In genomic region chr17:26767100-26767753, GRCm38 (mm10) we compare ENCODE assay signal across 19 mouse cellular contexts. TPM values are rescaled to one million over a fixed set of nuclear protein-coding genes. Genes with fewer than 3 reads are reported as not detected.
A peak's percentile ranks its signal among the peaks of the same experiment; 100 is the strongest.
DNase-seq lines count a peak whose midpoint lies in the region; ATAC-seq and TF ChIP-seq lines count a peak whose summit lies in the region.
"Had no signal": no experiment of that assay in that cellular context is flagged by ENCODE, and none has a peak within 500 bp of the region (broad histone marks: within the 10 kb centered on the region; RNA-seq: fewer than 3 reads in every experiment).

No protein-coding gene starts in this region.

- peaks cover 0 to 38% of the 10 kb centered on the region in 2 experiments; a peak in 2 of 4 replicates for H3K36me3 ChIP-seq in MEL (ENCODE audit: control insufficient read depth in 1 of 2, insufficient read depth in 2 of 2, low read length in 2 of 2)
- no peaks in the 10 kb centered on the region for H3K36me3 ChIP-seq in liver, embryonic 14.5 days (replicated peaks; ENCODE audit: control insufficient read depth, insufficient read depth, low read depth)
- H3K36me3 ChIP-seq in hindbrain, embryonic 13.5 days: peaks cover 32% of the 10 kb centered on the region
- no peaks in the 10 kb centered on the region for H3K36me3 ChIP-seq in kidney, embryonic 16.5 days (ENCODE audit: insufficient read depth, low read length)

- no peaks in the 10 kb centered on the region for H3K9me3 ChIP-seq in MEL (replicated peaks; ENCODE audit: insufficient read depth, low read length)
- H3K9me3 ChIP-seq in liver, embryonic 14.5 days (ENCODE audit: control insufficient read depth, low read length): no peaks in the 10 kb centered on the region
- no peaks in the 10 kb centered on the region for H3K9me3 ChIP-seq in hindbrain, embryonic 13.5 days
- no peaks in the 10 kb centered on the region for H3K9me3 ChIP-seq in kidney, embryonic 16.5 days (ENCODE audit: low read length)
- H3K9me3 ChIP-seq: embryonic facial prominence, embryonic 10.5 days; forebrain, embryonic 15.5 days; heart, embryonic 13.5 days had no signal

- DNase-seq in MEL (ENCODE audit: low read depth, low spot score): peak; percentile 85
- peak in 2 of 3 experiments; percentile 46 to 53 for DNase-seq in liver, embryonic 14.5 days (ENCODE audit: low read depth in 3 of 3, low spot score in 3 of 3)
- DNase-seq in cerebellum, adult 11 months: no peak
- DNase-seq: adrenal gland, postnatal 25 days; cerebellum, adult 8-10 months; cerebellum, postnatal 36 days; gastrocnemius, postnatal 36 days; heart, adult 11 months; heart, postnatal 36 days had no signal

- H3K27ac ChIP-seq in MEL (ENCODE audit: control insufficient read depth, low read depth, low read length): peak overlapping the region; percentile 94
- peak overlapping the region; percentile 61 for H3K27ac ChIP-seq in liver, embryonic 14.5 days
- no peak overlapping the region for H3K27ac ChIP-seq in hindbrain, embryonic 13.5 days
- H3K27ac ChIP-seq in kidney, embryonic 16.5 days (ENCODE audit: low read length): no peak overlapping the region
- H3K27ac ChIP-seq: embryonic facial prominence, embryonic 10.5 days; forebrain, embryonic 15.5 days; heart, embryonic 13.5 days had no signal

- no peak for TF ChIP-seq POLR2A in MEL (IDR thresholded peaks at IDR 0.05; ENCODE audit: control insufficient read depth in 1 of 2, insufficient read depth in 1 of 2, low read depth in 1 of 2, low read length in 2 of 2, poor library complexity in 1 of 2)

- H3K4me1 ChIP-seq in MEL (ENCODE audit: control insufficient read depth in 1 of 2, insufficient read depth in 2 of 2, low read length in 2 of 2): peaks cover 28 to 30% of the 10 kb centered on the region in 2 experiments
- H3K4me1 ChIP-seq in liver, embryonic 14.5 days (replicated peaks; ENCODE audit: control insufficient read depth in 2 of 2, insufficient read depth in 2 of 2, low read length in 1 of 2): peaks cover 19 to 24% of the 10 kb centered on the region in 2 experiments
- no peaks in the 10 kb centered on the region for H3K4me1 ChIP-seq in hindbrain, embryonic 13.5 days (replicated peaks)
- no peaks in the 10 kb centered on the region for H3K4me1 ChIP-seq in kidney, embryonic 16.5 days (ENCODE audit: insufficient read depth, low read length)
- H3K4me1 ChIP-seq: embryonic facial prominence, embryonic 10.5 days; forebrain, embryonic 15.5 days; heart, embryonic 13.5 days had no signal

- H3K79me2 ChIP-seq in MEL (ENCODE audit: control insufficient read depth, insufficient read depth, low read length, poor library complexity): no peaks in the 10 kb centered on the region

- peak; percentile 97 to 98 for TF ChIP-seq EP300 in MEL (IDR thresholded peaks at IDR 0.05; ENCODE audit: low read depth in 1 of 2, low read length in 2 of 2)
- peak; percentile 87 for TF ChIP-seq EP300 in liver, embryonic 14.5 days (IDR thresholded peaks at IDR 0.05; ENCODE audit: low read depth)

- ATAC-seq in erythroblast, adult 5-6 weeks (replicated peaks; ENCODE audit: low FRiP score, poor library complexity, severe bottlenecking): peak; percentile 86
- peak; percentile 95 for ATAC-seq in liver, embryonic 14.5 days (ENCODE audit: insufficient read depth)
- ATAC-seq in megakaryocyte progenitor cell, adult 5-6 weeks (replicated peaks; ENCODE audit: poor library complexity): peak; percentile 99
- ATAC-seq in hindbrain, embryonic 13.5 days (ENCODE audit: low FRiP score): no peak
- ATAC-seq in kidney, embryonic 16.5 days (ENCODE audit: low FRiP score, low TSS enrichment): no peak
- ATAC-seq: forebrain, embryonic 15.5 days; hindbrain, embryonic 16.5 days had no signal

- no peak for TF ChIP-seq CTCF in MEL (IDR thresholded peaks at IDR 0.05 in 2 of 3, conservative IDR thresholded peaks at IDR 0.05 in 1 of 3; ENCODE audit: control insufficient read depth in 1 of 3, insufficient read depth in 1 of 3, low read depth in 2 of 3, low read length in 3 of 3, poor library complexity in 1 of 3, severe bottlenecking in 1 of 3)
- TF ChIP-seq CTCF in liver, embryonic 14.5 days (IDR thresholded peaks at IDR 0.05; ENCODE audit: low read depth): no peak

- TF ChIP-seq RAD21 in MEL (IDR thresholded peaks at IDR 0.05; ENCODE audit: low read depth, low read length): no peak

- 35% methylated on average over 5 of the region's 5 CpGs for WGBS in liver, embryonic 14.5 days (ENCODE audit: insufficient replicate concordance)
- 89% methylated on average over 5 of the region's 5 CpGs for WGBS in hindbrain, embryonic 13.5 days
- WGBS in kidney, embryonic 16.5 days: 93% methylated on average over 5 of the region's 5 CpGs

- no peaks in the 10 kb centered on the region for H3K27me3 ChIP-seq in MEL (ENCODE audit: control insufficient read depth in 1 of 2, insufficient read depth in 2 of 2, low read length in 2 of 2)
- H3K27me3 ChIP-seq in liver, embryonic 14.5 days (ENCODE audit: control insufficient read depth, insufficient read depth, low read length): no peaks in the 10 kb centered on the region
- no peaks in the 10 kb centered on the region for H3K27me3 ChIP-seq in hindbrain, embryonic 13.5 days
- no peaks in the 10 kb centered on the region for H3K27me3 ChIP-seq in kidney, embryonic 16.5 days (ENCODE audit: insufficient read depth, low read length)
- H3K27me3 ChIP-seq: CH12.LX; forebrain, embryonic 15.5 days; heart, embryonic 13.5 days had no signal

- H3K4me2 ChIP-seq in liver, embryonic 14.5 days (ENCODE audit: low read depth): peak overlapping the region; percentile 36
- no peak overlapping the region for H3K4me2 ChIP-seq in hindbrain, embryonic 13.5 days
- H3K4me2 ChIP-seq in kidney, embryonic 16.5 days (replicated peaks; ENCODE audit: low read depth, low read length): no peak overlapping the region
- H3K4me2 ChIP-seq: forebrain, embryonic 15.5 days; heart, embryonic 13.5 days had no signal

- H3K4me3 ChIP-seq in MEL (ENCODE audit: control insufficient read depth in 1 of 2, insufficient read depth in 1 of 2, low read depth in 2 of 2, low read length in 2 of 2): no peak overlapping the region
- H3K4me3 ChIP-seq in liver, embryonic 14.5 days (ENCODE audit: insufficient read depth in 1 of 2, low read depth in 2 of 2, low read length in 2 of 2): no peak overlapping the region
- H3K4me3 ChIP-seq in hindbrain, embryonic 13.5 days: no peak overlapping the region
- H3K4me3 ChIP-seq in kidney, embryonic 16.5 days (ENCODE audit: low read length): no peak overlapping the region
- H3K4me3 ChIP-seq: embryonic facial prominence, embryonic 10.5 days; erythroblast, embryonic 14.5 days; forebrain, embryonic 15.5 days; heart, embryonic 13.5 days had no signal

- peak overlapping the region; percentile 25 for H3K9ac ChIP-seq in MEL (ENCODE audit: control insufficient read depth, low read depth, low read length, poor library complexity, severe bottlenecking)
- H3K9ac ChIP-seq in liver, embryonic 14.5 days (replicated peaks): no peak overlapping the region
- H3K9ac ChIP-seq in hindbrain, embryonic 13.5 days: no peak overlapping the region
- no peak overlapping the region for H3K9ac ChIP-seq in kidney, embryonic 16.5 days (replicated peaks; ENCODE audit: low read length)
- H3K9ac ChIP-seq: forebrain, embryonic 15.5 days; heart, embryonic 13.5 days had no signal

TF ChIP-seq in MEL, 35 proteins besides CTCF, POLR2A, EP300 and RAD21 (continues in another document):
- TF ChIP-seq USF1 (IDR thresholded peaks at IDR 0.05; ENCODE audit: low read depth, low read length) (peak; percentile 78), ETS1 (IDR thresholded peaks at IDR 0.05; ENCODE audit: low read depth, low read length) (peak; percentile 82), TCF12 (IDR thresholded peaks at IDR 0.05; ENCODE audit: low read depth, low read length) (peak; percentile 95), ZMIZ1 (IDR thresholded peaks at IDR 0.05; ENCODE audit: low read depth, low read length) (peak; percentile 55; the same call in 1 of the 2 replicates), POLR2AphosphoS2 (IDR thresholded peaks at IDR 0.05; ENCODE audit: low read length) (peak; percentile 36; the same call in 1 of the 2 replicates), NRF1 (IDR thresholded peaks at IDR 0.05; ENCODE audit: insufficient read depth, low read depth, low read length, poor library complexity, severe bottlenecking) (no peak), JUND (IDR thresholded peaks at IDR 0.05; ENCODE audit: low read depth, low read length) (no peak), MXI1 (IDR thresholded peaks at IDR 0.05; ENCODE audit: low read depth, low read length) (peak; percentile 36; the same call in 1 of the 2 replicates), BHLHE40 (IDR thresholded peaks at IDR 0.05; ENCODE audit: borderline replicate concordance, low read depth, low read length) (0 out of 2 replicates have a peak, but pooled peaks have one; percentile 10), TAL1 (IDR thresholded peaks at IDR 0.05; ENCODE audit: low read length) (peak; percentile 92)

RNA-seq across cellular contexts. Expression of gene Bnip1, which starts 13.6 kb away (rescaled TPM):
- total RNA-seq in MEL (2012; rRNA removed): 34.8 and 44.1 TPM in 2 replicates
- polyA plus RNA-seq in MEL (2012; ENCODE audit: insufficient read depth in 1 of 2, insufficient read length in 2 of 2, low read depth in 1 of 2, low replicate concordance in 2 of 2, missing spikeins in 1 of 2): 10 to 100 TPM in 1 of 2 experiments, not detected in 1; 44.2 TPM
- 1.2 and 7.1 TPM in 2 replicates for total RNA-seq in erythroblast, adult 5-6 weeks (2015; ENCODE audit: low replicate concordance)
- total RNA-seq in erythroblast, adult 5-6 weeks (2017; ENCODE audit: low replicate concordance): 6.4 and 8.3 TPM in 2 replicates
- 10.5 and 13.7 TPM in 2 replicates for polyA plus RNA-seq in liver, embryonic 14.5 days (2012; rRNA removed)
- polyA plus RNA-seq in liver, embryonic 14.5 days (2014; fragmentation: Nextera tagmentation; extraction: Ambion mirVana): 15.0 and 18.8 TPM in 2 replicates
- 38.2 and 42.5 TPM in 2 replicates for total RNA-seq in megakaryocyte progenitor cell, adult 5-6 weeks (2015)
- 47.6 and 48.6 TPM in 2 replicates for total RNA-seq in megakaryocyte progenitor cell, adult 5-6 weeks (2017)
- polyA plus RNA-seq in hindbrain, embryonic 13.5 days (2015; fragmentation: Nextera tagmentation; extraction: Ambion mirVana): 50.3 and 60.7 TPM in 2 replicates
- polyA plus RNA-seq in kidney, embryonic 16.5 days (2015; fragmentation: Nextera tagmentation; extraction: Ambion mirVana): 53.1 and 57.4 TPM in 2 replicates

RNA-seq across cellular contexts. Expression of gene Crebrf, which starts 51.8 kb away (rescaled TPM):
- 2.9 and 3.8 TPM in 2 replicates for total RNA-seq in MEL (2012; rRNA removed)
- polyA plus RNA-seq in MEL (2012; ENCODE audit: insufficient read depth in 1 of 2, insufficient read length in 2 of 2, low read depth in 1 of 2, low replicate concordance in 2 of 2, missing spikeins in 1 of 2): 1 to 10 TPM in 1 of 2 experiments, not detected in 1; 1.3 TPM
- total RNA-seq in erythroblast, adult 5-6 weeks (2015; ENCODE audit: low replicate concordance): 25.9 and 33.4 TPM in 2 replicates
- 65.0 and 158 TPM in 2 replicates for total RNA-seq in erythroblast, adult 5-6 weeks (2017; ENCODE audit: low replicate concordance)
- 1.2 and 1.3 TPM in 2 replicates for polyA plus RNA-seq in liver, embryonic 14.5 days (2012; rRNA removed)
- polyA plus RNA-seq in liver, embryonic 14.5 days (2014; fragmentation: Nextera tagmentation; extraction: Ambion mirVana): 2.8 and 3.2 TPM in 2 replicates
- 7.0 and 13.5 TPM in 2 replicates for total RNA-seq in megakaryocyte progenitor cell, adult 5-6 weeks (2015)
- 11.1 and 18.0 TPM in 2 replicates for total RNA-seq in megakaryocyte progenitor cell, adult 5-6 weeks (2017)
- 15.2 and 15.3 TPM in 2 replicates for polyA plus RNA-seq in hindbrain, embryonic 13.5 days (2015; fragmentation: Nextera tagmentation; extraction: Ambion mirVana)
- polyA plus RNA-seq in kidney, embryonic 16.5 days (2015; fragmentation: Nextera tagmentation; extraction: Ambion mirVana): 5.0 and 9.2 TPM in 2 replicates

Comparison
In these comparisons a context has a peak if more than half of its experiments do, and no peak if none do; other contexts are left out.
1. H3K27ac ChIP-seq: peak in MEL (single experiment) and liver, embryonic 14.5 days (single experiment); none in hindbrain, embryonic 13.5 days (single experiment) and kidney, embryonic 16.5 days (single experiment).
2. ATAC-seq: peak in erythroblast, adult 5-6 weeks (single experiment), liver, embryonic 14.5 days (single experiment) and megakaryocyte progenitor cell, adult 5-6 weeks (single experiment); none in hindbrain, embryonic 13.5 days (single experiment) and kidney, embryonic 16.5 days (single experiment).